Mouse (Mus musculus) kidney, adult 9 months (tissue): ENCODE results near the gene Fam89a.

Experiments used
- DNase-seq: peaks from one replicate; pipeline ENCODE4 v3.0.0; 2022

The Fam89a gene

DNA sequence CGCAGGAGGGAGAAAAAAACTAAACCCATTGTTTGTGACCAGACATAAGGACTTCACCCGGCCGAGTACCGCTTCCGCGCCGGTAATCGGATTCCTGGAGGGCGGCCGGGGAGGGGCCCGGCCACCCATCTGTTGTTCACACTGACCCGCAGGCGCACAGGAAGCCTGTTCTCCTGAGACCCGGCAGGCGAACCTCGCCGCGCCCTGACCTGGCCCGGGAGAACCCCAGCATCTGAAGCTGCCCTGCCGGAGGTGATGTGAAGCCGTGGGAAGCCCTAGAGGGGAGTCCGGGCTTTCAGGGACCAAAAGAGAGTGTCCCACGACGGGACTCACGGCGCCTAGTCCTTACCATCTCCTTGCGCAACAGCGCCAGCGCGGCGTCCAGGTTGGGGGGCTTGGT is 441 bp downstream of the Fam89a start:
- no peak for DNase-seq

DNA sequence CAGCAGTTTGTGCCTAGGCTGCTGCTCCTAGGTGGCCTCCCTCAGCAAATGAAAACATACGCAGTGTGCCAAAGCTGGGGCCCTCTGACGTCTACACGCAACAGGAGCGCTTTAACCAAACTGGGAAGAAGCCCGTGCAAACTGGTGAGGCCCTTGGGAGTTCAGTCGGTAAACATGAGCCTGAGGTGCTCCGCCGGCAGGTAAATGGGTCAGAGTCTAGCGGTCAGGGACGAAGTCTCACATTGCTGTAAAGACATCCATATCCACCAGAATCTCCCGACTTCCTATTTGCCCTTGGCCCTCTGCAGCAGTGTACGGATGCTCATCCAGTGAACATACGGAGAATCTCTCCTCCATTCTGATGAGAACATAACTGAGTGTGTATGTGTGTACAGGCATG is 5.0 kb downstream of the Fam89a start:
- DNase-seq: no peak

GRCm38 (mm10) chr8:124739268-124739667 is 12.4 kb downstream of the Fam89a start:
- DNase-seq: peak; percentile 56

GRCm38 (mm10) chr8:124735371-124735911 is 16.2 kb downstream of the Fam89a start:
- no peak for DNase-seq

- no peak for DNase-seq
Observed at GRCm38 (mm10) chr8:124732828-124733227, 18.8 kb downstream of the Fam89a start.

DNA sequence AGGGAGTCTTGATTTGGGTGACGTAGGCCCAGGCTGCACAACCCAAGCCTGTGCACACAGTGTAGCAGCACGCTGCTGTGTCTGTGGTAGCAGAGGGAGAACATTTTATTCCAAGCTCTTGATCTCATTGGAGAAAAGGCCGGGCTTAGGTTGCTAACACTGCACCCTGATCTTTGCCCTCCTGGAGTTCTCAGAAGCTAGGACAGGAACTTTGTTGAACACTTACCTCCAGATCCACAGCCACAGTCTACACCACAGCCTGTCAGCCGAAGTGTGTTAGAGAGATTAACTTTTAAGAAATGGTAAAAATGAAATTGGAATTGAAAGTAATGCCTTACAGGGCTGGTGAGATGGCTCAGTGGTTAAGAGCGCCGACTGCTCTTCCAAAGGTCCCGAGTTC is 27.3 kb downstream of the Fam89a start:
- peak; percentile 49 for DNase-seq

GRCm38 (mm10) chr8:124721862-124722515 is 29.6 kb downstream of the Fam89a start, which contains the start of the genes Ttc13 and Arv1:
Ttc13 (minus strand) TSS chr8:124721983.
Arv1 (plus strand) TSS chr8:124722139.
- DNase-seq: peak; percentile 97

GRCm38 (mm10) chr8:124720938-124721861 is 30.4 kb downstream of the Fam89a start:
- peak; percentile 13 for DNase-seq

DNA sequence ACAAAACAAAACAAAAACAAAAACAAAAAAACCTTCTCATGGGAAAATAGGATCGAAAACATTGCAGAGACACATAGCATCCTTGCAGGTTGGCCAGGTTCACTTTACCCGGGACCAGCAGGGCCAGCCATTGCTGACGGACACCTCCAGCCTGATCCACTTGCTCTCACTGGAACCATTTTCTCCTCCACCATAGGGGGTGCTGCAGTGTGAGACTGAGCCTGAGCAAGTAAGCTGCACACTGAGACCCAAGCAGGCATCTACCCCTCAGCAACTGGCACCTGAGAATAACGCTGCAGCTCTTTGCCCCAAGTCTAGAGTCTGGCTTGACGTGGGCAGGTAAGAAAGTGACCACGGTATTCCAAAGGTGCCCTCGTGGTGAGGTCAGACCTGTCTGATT is 31.5 kb downstream of the Fam89a start:
- DNase-seq: no peak

GRCm38 (mm10) chr8:124715736-124716135 is 35.9 kb downstream of the Fam89a start:
- DNase-seq: no peak

- DNase-seq: no peak
Observed at GRCm38 (mm10) chr8:124713207-124713606, 38.4 kb downstream of the Fam89a start.

- DNase-seq: no peak
Observed at GRCm38 (mm10) chr8:124705823-124706222, 45.8 kb downstream of the Fam89a start.

DNA sequence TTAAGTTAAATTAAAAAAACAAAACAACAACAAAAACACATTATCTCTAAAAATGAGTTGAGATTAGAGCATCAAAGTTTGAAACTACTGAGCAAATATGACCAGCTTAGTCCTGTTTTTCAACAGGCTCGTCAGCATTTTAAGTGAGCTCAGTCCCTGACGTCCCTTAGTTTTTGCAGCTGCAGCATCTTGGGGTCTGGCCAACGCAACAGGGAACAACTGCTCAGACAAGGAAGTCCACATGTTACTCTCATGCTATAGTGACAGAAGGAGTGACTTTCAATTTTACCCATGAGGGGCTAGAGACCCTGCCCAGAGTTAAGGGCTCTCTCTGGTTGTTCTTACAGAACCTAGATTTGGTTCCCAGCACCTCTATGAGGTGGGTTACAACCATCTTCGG is 47.3 kb downstream of the Fam89a start:
- no peak for DNase-seq

DNA sequence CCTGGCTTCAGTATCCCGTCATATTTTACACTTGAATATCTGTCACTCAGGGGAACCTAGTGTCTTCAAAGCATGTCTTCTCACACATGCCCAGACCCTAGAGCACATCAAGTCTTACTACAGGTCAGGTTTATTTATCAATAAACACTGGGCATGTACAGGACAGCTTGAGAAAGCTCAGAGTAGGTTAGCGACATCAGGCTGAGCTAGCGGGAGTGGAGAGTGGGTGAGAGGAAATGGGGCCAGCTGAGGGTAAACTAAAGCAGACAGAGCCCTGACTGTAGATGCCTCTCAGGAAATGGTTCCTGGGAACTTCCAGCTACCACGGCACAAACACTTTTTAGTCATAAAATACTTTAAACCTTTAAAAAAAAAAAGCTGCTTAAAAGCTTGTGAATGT is 48.1 kb downstream of the Fam89a start:
- no peak for DNase-seq

DNA sequence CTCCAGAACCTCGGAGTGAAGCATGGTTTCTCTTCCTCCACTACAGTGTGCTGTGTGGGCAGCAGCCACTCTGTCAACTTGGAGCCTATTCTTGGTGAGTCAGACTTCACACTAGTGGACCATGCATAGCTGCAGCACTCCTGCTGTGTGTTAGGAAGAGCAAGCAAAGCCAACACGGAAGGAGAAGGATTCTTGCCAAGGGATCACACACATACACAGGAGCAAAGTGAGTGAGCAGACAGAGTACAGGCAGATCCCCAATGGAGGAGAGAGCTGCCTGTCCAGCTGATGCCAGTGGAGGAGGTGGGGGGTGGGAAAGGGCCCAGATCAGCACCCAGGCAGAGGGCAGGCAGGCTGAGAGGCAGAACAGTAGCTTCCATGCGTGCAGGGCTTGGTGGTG is 49.4 kb downstream of the Fam89a start:
- no peak for DNase-seq

DNA sequence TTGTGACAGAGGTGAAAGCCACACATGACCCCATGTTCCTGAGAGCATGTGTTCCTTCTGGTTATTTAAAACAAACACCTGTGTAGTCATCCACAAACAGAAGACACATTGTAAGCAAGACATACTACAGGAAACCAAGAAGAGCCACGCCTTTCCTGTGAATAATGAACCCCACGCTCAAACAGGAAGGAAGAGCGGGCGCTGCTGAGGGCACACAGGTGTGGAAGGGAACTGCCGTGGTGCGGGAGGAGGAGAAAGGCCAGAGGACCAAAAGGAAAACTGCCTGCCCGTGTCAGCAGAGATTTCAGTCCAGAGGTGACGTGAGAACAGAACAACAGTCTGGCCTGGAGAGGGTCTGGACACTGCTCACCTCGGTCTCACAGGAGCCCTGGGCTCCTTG is 50.6 kb downstream of the Fam89a start:
- DNase-seq: peak; percentile 11

GRCm38 (mm10) chr8:124700271-124700670 is 51.4 kb downstream of the Fam89a start:
- no peak for DNase-seq

- DNase-seq: no peak
Observed at GRCm38 (mm10) chr8:124695424-124696100, 56.1 kb downstream of the Fam89a start.

- no peak for DNase-seq
Observed at GRCm38 (mm10) chr8:124691706-124692105, 59.9 kb downstream of the Fam89a start.
